Mouse (Mus musculus) lung, postnatal 0 days (tissue): ENCODE results near the gene Gpx6. TPM values are rescaled to one million over a fixed set of nuclear protein-coding genes. Genes with fewer than 3 reads are reported as not detected.

Source experiments
- ATAC-seq: fragments of 200-750 bp; cut with Nextera tagmentation; 2 replicates; pipeline ENCODE4 v1.8.0; 2017; ENCODE audit warnings: moderate library complexity
- DNase-seq: peaks from one replicate; pipeline ENCODE4 v3.0.0-alpha.2; 2016; ENCODE audit warnings: low spot score
- H3K27ac ChIP-seq: fragments of 300-500 bp; sonication (generic); 2 replicates; pipeline ENCODE4 v1.5.1; 2014; ENCODE audit warnings: antibody characterized with exemption, mild to moderate bottlenecking, low read length, mixed read lengths
- H3K27me3 ChIP-seq: fragments of 300-500 bp; sonication (generic); replicated peaks from 2 replicates; pipeline ENCODE4 v1.6.1; 2014; ENCODE audit warnings: low read length, mixed read lengths; ENCODE audit not compliant: insufficient read depth
- H3K36me3 ChIP-seq: fragments of 300-500 bp; sonication (generic); 2 replicates; pipeline ENCODE4 v1.6.1; 2014; ENCODE audit warnings: low read length, mixed read lengths; ENCODE audit not compliant: insufficient read depth
- H3K4me1 ChIP-seq: fragments of 300-500 bp; sonication (generic); 2 replicates; pipeline ENCODE4 v1.6.1; 2014; ENCODE audit warnings: antibody characterized with exemption, low read depth, low read length, mixed read lengths; ENCODE audit not compliant: insufficient read depth
- H3K4me2 ChIP-seq: fragments of 300-500 bp; sonication (generic); replicated peaks from 2 replicates; pipeline ENCODE4 v1.6.1; 2014; ENCODE audit warnings: low read depth, mild to moderate bottlenecking, low read length, moderate library complexity, mixed read lengths
- H3K4me3 ChIP-seq: fragments of 300-500 bp; sonication (generic); 2 replicates; pipeline ENCODE4 v1.5.1; 2014; ENCODE audit warnings: low read depth, low read length
- H3K9ac ChIP-seq: fragments of 300-500 bp; sonication (generic); replicated peaks from 2 replicates; pipeline ENCODE4 v1.6.1; 2014; ENCODE audit warnings: low read depth, mild to moderate bottlenecking
- H3K9me3 ChIP-seq: fragments of 300-500 bp; sonication (generic); 2 replicates; pipeline ENCODE4 v1.6.1; 2016; ENCODE audit warnings: low read length, mixed read lengths
- CTCF ChIP-seq: IDR thresholded peaks from 2 replicates; pipeline ENCODE4 v1.5.1; 2016; ENCODE audit warnings: antibody characterized with exemption, mild to moderate bottlenecking
- EP300 ChIP-seq: IDR thresholded peaks from 2 replicates; pipeline ENCODE4 v1.6.1; 2016; ENCODE audit warnings: antibody characterized with exemption, mild to moderate bottlenecking, control low read depth
- WGBS: fragments of 180-500 bp; shearing (Covaris S2); extraction: QIAGEN DNeasy Blood & Tissue Kit; methylation state at CpG from one replicate; pipeline ENCODE4 v1.1.7; 2014; 5-methylcytosine and 5-hydroxymethylcytosine counted together
- polyA plus RNA-seq: library from polyadenylated mRNA; unstranded; fragments of >200 nt; fragmentation: Nextera tagmentation; extraction: Ambion mirVana; gene quantifications from 2 replicates; pipeline ENCODE4 v1.2.1, GENCODE M21; 2015

Gene Gpx6
- polyA plus RNA-seq, 1 experiment from 2014 or later, result 0.27 TPM

DNA sequence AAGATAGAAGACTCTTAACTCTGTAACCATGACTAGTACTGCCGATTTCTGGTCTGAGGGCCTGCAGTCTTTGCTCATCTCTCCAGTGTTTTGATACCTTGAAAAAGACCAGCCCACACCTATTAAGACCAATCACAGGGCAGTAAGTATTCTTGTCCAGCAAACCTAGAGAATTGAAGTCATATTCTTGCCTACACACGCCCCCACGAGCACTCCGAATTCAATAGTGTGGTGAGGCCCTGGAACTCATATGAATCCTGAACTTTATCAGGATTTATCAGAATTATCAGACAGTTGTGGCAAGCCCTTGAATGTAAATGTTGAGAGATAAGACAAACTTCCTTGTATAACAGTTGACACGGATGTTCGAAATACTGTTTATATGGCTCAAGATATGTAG lies 19.3 kb upstream of the Gpx6 start, which contains the start of gene Gpx5:
Gpx5 (minus strand) TSS at position 101 of the 400 bp plus-strand sequence.
- no peak for ATAC-seq
- H3K4me3 ChIP-seq, result no peak within 1 kb of the TSS
- no peak for DNase-seq
- no peak within 1 kb of the TSS for H3K9ac ChIP-seq
- no peaks in the 10 kb centered on the region for H3K36me3 ChIP-seq
- H3K9me3 ChIP-seq, result no peaks in the 10 kb centered on the region
- H3K27ac ChIP-seq, result no peak within 1 kb of the TSS
- TF ChIP-seq CTCF (no peak), EP300 (no peak)
- H3K27me3 ChIP-seq, result no peaks in the 10 kb centered on the region
- 94% methylated on average over 6 of the region's 6 CpGs for WGBS
- no peaks in the 10 kb centered on the region for H3K4me1 ChIP-seq
- no peak within 1 kb of the TSS for H3K4me2 ChIP-seq

DNA sequence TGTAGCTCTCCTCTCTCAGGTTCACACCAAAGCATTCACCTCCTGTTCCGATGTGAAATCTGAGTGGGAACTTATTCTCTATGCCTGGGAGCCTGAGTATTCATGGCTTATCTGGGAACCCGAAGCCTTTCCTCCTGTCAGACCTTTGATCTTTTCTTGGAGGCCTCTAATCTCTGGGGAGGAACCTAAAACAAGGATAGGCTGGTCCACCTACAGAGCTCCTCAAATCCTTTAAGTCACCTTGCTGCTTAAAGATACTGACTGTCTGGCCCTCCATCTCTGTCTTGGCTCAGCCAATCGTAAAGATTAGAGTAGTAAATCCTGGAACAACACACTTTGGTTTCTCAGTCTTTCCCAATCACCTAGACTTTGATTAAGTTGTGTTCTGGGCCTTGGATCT lies 13.4 kb upstream of the Gpx6 start:
- no peak for DNase-seq
- TF ChIP-seq CTCF, result no peak
- TF ChIP-seq EP300, result no peak
- no peaks in the 10 kb centered on the region for H3K27me3 ChIP-seq
- H3K27ac ChIP-seq, result no peak overlapping the region
- H3K4me1 ChIP-seq, result no peaks in the 10 kb centered on the region
- no peak overlapping the region for H3K4me2 ChIP-seq
- no peaks in the 10 kb centered on the region for H3K9me3 ChIP-seq
- no peak for ATAC-seq
- no peaks in the 10 kb centered on the region for H3K36me3 ChIP-seq
- 33% methylated on average over 3 of the region's 3 CpGs for WGBS
- no peak overlapping the region for H3K9ac ChIP-seq
- no peak overlapping the region for H3K4me3 ChIP-seq

DNA sequence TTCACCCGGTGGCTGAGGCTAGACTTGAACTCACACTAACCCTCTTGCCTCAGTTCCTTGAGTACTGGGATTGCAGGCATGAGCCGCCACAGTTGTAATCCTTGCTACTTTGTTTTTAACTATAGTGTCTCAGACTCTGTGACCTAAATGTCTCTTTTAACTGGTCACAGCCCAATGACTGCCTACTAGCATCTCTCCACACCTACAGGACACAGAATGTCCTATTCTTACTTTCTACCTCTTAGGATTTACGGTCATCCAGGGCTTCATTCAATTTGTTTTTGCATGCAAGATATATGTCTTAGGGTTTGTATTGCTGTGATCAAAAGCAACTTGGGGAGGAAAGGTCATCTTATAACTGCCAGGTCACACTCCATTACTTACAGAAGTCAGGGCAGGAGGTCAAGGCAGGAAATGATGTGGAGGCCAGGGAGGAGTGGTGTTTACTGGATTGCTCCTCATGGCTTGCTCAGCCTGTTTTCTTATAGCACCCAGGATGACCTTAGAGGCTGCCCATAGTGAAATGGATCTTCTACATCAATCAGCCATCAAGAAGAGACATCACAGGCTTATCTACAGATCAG lies 7.3 kb upstream of the Gpx6 start:
- H3K27me3 ChIP-seq, result no peaks in the 10 kb centered on the region
- no peaks in the 10 kb centered on the region for H3K4me1 ChIP-seq
- H3K4me3 ChIP-seq, result no peak overlapping the region
- WGBS, result 58% methylated on average over 3 of the region's 3 CpGs
- no peak overlapping the region for H3K4me2 ChIP-seq
- DNase-seq, result no peak
- ATAC-seq, result no peak
- no peaks in the 10 kb centered on the region for H3K9me3 ChIP-seq
- H3K36me3 ChIP-seq, result no peaks in the 10 kb centered on the region
- no peak overlapping the region for H3K9ac ChIP-seq
- TF ChIP-seq CTCF (no peak), EP300 (no peak)
- H3K27ac ChIP-seq, result no peak overlapping the region

DNA sequence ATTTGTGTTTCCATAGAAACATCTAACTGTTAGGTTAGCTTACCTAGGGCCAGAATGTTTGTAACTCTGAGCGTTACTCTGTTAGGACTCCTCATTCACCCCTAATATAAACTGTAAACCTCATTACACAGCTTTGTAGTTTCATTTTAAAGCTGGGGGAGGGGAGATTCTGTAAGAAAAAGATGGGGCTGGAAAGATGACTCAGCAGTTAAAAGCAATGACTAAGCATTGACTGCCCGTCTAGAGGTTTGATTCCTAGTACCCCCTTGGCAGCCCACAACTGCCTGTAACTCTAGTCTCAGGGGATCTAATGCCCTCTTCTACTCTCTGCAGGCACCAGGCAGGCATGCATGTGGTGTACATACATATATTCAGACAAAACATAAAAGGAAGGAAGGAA lies 2.1 kb upstream of the Gpx6 start:
- ATAC-seq, result no peak
- DNase-seq, result no peak
- no peak for TF ChIP-seq CTCF
- TF ChIP-seq EP300, result no peak
- Histone ChIP-seq H3K4me3 (no peak overlapping the region), H3K27me3 (no peaks in the 10 kb centered on the region), H3K4me1 (no peaks in the 10 kb centered on the region), H3K4me2 (no peak overlapping the region), H3K36me3 (no peaks in the 10 kb centered on the region), H3K9ac (no peak overlapping the region), H3K9me3 (no peaks in the 10 kb centered on the region), H3K27ac (no peak overlapping the region)
- 57% methylated on average over 2 of the region's 2 CpGs for WGBS

DNA sequence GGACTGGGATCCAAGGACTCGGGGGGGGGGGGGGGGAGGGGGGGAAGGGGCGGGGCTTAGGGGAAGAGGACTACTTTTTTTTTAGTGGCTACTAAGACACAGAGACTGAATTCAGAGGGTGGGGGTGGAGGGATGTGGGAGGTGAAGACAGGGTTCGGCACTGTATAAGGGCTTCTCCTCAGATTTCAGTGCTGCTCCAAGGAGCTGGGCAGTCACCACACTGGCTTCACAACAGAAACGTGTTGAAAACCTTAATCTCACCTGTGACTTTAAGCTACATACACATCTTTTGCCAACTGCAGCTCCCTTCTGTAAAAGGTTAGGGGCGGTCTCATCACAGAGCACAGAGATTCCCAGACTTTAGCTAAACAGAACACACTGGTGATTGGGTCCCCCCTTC lies 929 bp downstream of the Gpx6 start:
- no peak overlapping the region for H3K9ac ChIP-seq
- no peaks in the 10 kb centered on the region for H3K9me3 ChIP-seq
- H3K27ac ChIP-seq, result no peak overlapping the region
- no peak for TF ChIP-seq EP300
- no peak for TF ChIP-seq CTCF
- no peak overlapping the region for H3K4me3 ChIP-seq
- no peaks in the 10 kb centered on the region for H3K36me3 ChIP-seq
- 40% methylated on average over 3 of the region's 5 CpGs for WGBS
- no peaks in the 10 kb centered on the region for H3K4me1 ChIP-seq
- no peaks in the 10 kb centered on the region for H3K27me3 ChIP-seq
- no peak for ATAC-seq
- no peak overlapping the region for H3K4me2 ChIP-seq
- no peak for DNase-seq

DNA sequence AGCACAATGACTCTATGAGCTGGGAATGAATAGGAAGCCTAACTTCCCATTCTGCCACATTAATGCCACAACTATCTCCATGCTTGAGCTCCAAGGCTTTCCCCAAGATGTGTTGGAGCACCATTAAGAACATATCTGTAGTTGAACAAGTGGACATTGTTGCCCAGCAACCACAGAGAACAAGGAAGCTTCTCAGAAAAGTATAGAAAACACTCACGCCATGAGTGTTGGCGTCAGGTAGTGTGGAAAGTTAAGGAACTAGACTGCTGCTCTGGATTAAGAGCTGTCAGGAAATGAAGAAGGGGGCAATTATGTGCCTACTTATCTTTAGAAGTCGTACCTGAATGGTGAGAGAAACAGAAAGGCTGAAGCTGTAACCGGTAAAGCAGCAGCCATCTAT lies 2.0 kb downstream of the Gpx6 start:
- Histone ChIP-seq H3K4me3 (no peak overlapping the region), H3K9me3 (no peaks in the 10 kb centered on the region), H3K4me2 (no peak overlapping the region), H3K36me3 (no peaks in the 10 kb centered on the region), H3K4me1 (no peaks in the 10 kb centered on the region), H3K27ac (no peak overlapping the region), H3K9ac (no peak overlapping the region), H3K27me3 (no peaks in the 10 kb centered on the region)
- ATAC-seq, result peak; percentile 73
- peak; percentile 66 for DNase-seq
- TF ChIP-seq CTCF, result no peak
- no peak for TF ChIP-seq EP300
- 50% methylated on average over 4 of the region's 4 CpGs for WGBS

DNA sequence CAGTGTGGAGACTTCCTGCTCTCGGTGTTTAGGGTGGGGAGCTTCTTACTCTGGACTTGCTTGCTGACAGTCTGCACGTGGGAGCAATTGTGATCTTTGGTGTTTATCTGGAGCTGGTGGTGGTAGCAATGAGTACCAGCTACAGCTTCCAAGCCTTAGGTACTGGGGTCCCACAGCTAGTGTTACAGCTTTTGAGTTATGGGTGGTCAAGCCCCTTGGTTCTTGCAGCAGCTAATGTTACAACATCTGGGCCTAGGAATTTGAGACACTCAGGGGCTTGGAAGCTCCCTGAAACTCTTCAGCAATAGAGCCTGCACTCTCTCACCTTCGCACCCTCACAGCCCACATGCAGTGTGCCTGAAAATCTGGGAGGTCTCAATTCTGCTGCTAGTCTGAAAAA lies 8.3 kb downstream of the Gpx6 start:
- no peak for TF ChIP-seq EP300
- TF ChIP-seq CTCF, result no peak
- Histone ChIP-seq H3K36me3 (no peaks in the 10 kb centered on the region), H3K4me3 (no peak overlapping the region), H3K4me2 (no peak overlapping the region), H3K27ac (no peak overlapping the region), H3K9me3 (no peaks in the 10 kb centered on the region), H3K9ac (no peak overlapping the region), H3K4me1 (no peaks in the 10 kb centered on the region), H3K27me3 (no peaks in the 10 kb centered on the region)
- no peak for ATAC-seq
- no peak for DNase-seq
- 46% methylated on average over 3 of the region's 3 CpGs for WGBS
